Mouse (Mus musculus) lung, postnatal 0 days (tissue): ENCODE measurements around the gene Bcl2l11.

Experiments used
- CTCF ChIP-seq: IDR thresholded peaks from 2 replicates; pipeline ENCODE4 v1.5.1; 2016; ENCODE audit warnings: antibody characterized with exemption, mild to moderate bottlenecking
- EP300 ChIP-seq: IDR thresholded peaks from 2 replicates; pipeline ENCODE4 v1.6.1; 2016; ENCODE audit warnings: antibody characterized with exemption, mild to moderate bottlenecking, control low read depth

DNA sequence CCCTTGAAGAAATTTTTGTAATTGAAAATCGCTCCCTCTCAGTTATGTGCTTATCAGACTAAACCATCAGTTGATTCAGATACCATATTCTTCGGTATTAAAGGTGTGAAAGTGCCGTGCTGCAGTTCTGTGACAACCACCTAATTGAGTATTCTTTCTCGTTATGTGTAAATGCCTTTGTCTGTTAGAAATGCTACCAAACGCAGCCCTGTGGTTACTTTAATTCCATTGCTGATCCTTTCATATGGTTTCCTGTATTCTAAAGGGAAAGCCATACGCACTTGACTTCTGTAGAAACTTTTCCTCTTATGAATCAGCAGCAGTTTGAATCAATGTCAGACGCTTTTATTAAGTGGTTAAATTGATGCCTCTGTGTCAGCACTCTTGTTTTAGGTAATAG lies 8.2 kb upstream of the Bcl2l11 start:
- TF ChIP-seq CTCF (no peak), EP300 (no peak)
